Mouse (Mus musculus) olfactory bulb, adult 2 months (tissue): ENCODE measurements around the gene Zmiz1.

Experiments
- CTCF ChIP-seq: fragments of 200-500 bp; IDR thresholded peaks from 2 replicates; pipeline ENCODE4 v1.5.1; 2012; ENCODE audit warnings: low read depth, mild to moderate bottlenecking, low read length, moderate library complexity; ENCODE audit not compliant: insufficient read depth
- POLR2A ChIP-seq: fragments of 200-500 bp; IDR thresholded peaks from 2 replicates; pipeline ENCODE4 v1.6.1; 2012; ENCODE audit warnings: mild to moderate bottlenecking, low read depth, low read length, moderate library complexity; ENCODE audit not compliant: insufficient read depth

DNA sequence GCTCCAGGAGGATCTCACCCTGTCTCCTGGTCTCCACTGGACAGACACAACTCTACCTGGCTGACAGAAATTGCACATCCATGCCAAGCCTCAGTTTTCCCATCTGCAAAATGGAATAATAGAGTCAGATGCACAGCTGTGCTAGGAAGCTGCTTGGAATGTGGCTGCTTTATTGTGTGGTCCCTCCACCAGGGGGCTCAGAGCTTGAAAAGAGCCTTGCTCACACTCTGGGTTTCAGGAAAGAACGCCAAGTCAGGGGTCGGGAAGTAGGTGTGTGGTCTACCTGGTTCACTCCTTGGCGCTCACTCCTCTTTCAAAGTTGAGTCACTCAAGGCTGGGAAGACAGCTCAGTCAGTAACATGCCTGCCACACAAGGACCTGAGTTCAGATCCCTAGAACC, 101.9 kb downstream of the Zmiz1 start:
- TF ChIP-seq CTCF (no peak), POLR2A (no peak)
